Mouse (Mus musculus) lung, postnatal 14 days (tissue): ENCODE measurements around the gene Cbx3.

Experiments
- DNase-seq: peaks from one replicate; pipeline ENCODE4 v3.0.0; 2021

Gene Cbx3

DNA sequence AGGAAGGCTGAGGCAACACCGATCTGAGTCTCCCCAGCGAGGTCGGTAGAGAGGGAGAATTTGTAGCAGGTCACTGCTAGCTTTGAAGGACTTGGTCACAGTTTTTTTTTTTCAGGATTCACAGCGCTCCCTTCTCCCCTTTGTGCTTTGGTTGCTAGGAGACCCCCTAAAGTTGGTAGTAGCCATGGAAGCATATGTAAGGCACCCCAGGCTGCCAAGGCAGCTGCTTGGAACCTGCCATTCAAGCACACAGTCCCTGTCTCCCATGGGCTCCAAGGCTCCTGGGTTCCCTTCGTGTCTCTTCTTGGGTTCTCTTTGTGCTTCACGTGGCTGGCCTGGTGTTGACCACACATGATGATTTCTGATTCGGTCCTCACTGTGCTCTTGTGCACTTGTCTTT lies 59.3 kb downstream of the Cbx3 start:
- DNase-seq = no peak
